Mouse (Mus musculus): ENCODE results near the gene Nwd1.

DNA sequence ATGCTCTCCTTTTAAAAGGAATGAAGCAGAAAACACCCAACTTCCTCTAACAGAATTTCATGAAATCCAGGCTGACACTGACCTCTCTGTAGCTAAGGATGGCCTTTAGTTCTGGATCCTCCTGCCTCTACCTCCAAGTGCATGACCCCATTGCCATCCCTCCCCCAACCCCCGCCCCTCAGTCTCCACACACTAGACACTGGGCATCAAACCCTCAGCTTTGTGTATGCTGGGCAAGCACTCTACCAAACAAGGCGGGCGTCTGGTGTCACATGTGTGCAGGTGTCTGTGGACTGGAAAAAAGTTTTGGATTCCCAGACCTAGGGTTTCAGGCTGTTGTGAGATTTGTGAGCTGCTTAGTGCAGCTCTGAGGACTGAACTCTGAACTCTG lies 9.0 kb downstream of the Nwd1 start:
- TF ChIP-seq CTCF (IDR thresholded peaks at IDR 0.05; ENCODE audit: extremely low read depth, insufficient read depth, insufficient read length, insufficient replicate concordance) (no peak), POLR2A (IDR thresholded peaks at IDR 0.05; ENCODE audit: low read depth, low read length) (no peak)

Measured in spleen, adult 2 months (tissue).